In genomic region chr8:70846371-70847154, GRCm38 (mm10) we compare ENCODE assay signal across 14 mouse cellular contexts. TPM values are rescaled to one million over a fixed set of nuclear protein-coding genes. Genes with fewer than 3 reads are reported as not detected.
DNase-seq lines count a peak whose midpoint lies in the region; ATAC-seq and TF ChIP-seq lines count a peak whose summit lies in the region.
"Had no signal": no experiment of that assay in that cellular context is flagged by ENCODE, and none has a peak within 500 bp of the region (broad histone marks: within the 10 kb centered on the region; RNA-seq: fewer than 3 reads in every experiment).

No protein-coding gene starts in this region.

- TF ChIP-seq CTCF in liver, embryonic 14.5 days (IDR thresholded peaks at IDR 0.05; ENCODE audit: low read depth): peak; percentile 74

- no peaks in the 10 kb centered on the region; the same call in 1 of the 2 replicates for H3K4me1 ChIP-seq in kidney, embryonic 14.5 days (ENCODE audit: control insufficient read depth, insufficient read depth, low read length)
- H3K4me1 ChIP-seq in liver, embryonic 14.5 days (replicated peaks; ENCODE audit: control insufficient read depth in 2 of 2, insufficient read depth in 2 of 2, low read length in 1 of 2): peaks cover 35 to 37% of the 10 kb centered on the region in 2 experiments
- H3K4me1 ChIP-seq: embryonic facial prominence, embryonic 12.5 days had no signal

- peak overlapping the region; percentile 28 for H3K9ac ChIP-seq in kidney, embryonic 14.5 days (ENCODE audit: low read depth, low read length)
- 0 out of 2 replicates have a peak overlapping the region, but pooled peaks have one; percentile 3 for H3K9ac ChIP-seq in liver, embryonic 14.5 days (replicated peaks)
- H3K9ac ChIP-seq: embryonic facial prominence, embryonic 12.5 days; heart, embryonic 13.5 days had no signal

- H3K36me3 ChIP-seq in kidney, embryonic 14.5 days (ENCODE audit: control insufficient read depth, insufficient read depth, low read length): no peaks in the 10 kb centered on the region
- H3K36me3 ChIP-seq in liver, embryonic 14.5 days (replicated peaks; ENCODE audit: control insufficient read depth, insufficient read depth, low read depth): no peaks in the 10 kb centered on the region
- H3K36me3 ChIP-seq: embryonic facial prominence, embryonic 12.5 days; heart, embryonic 13.5 days had no signal

- H3K27ac ChIP-seq in kidney, embryonic 14.5 days (ENCODE audit: low read depth, low read length): no peak overlapping the region
- H3K27ac ChIP-seq in liver, embryonic 14.5 days: no peak overlapping the region
- H3K27ac ChIP-seq: embryonic facial prominence, embryonic 12.5 days; heart, embryonic 13.5 days had no signal

- peak; percentile 70 for DNase-seq in CD4-positive, CD25-positive, alpha-beta regulatory T cell, adult 2 months (ENCODE audit: low read depth, low spot score)
- no peak for DNase-seq in kidney, adult 8-10 months
- DNase-seq in A20 (ENCODE audit: low read depth, low spot score): peak; percentile 84
- no peak for DNase-seq in liver, embryonic 14.5 days (ENCODE audit: low read depth in 3 of 3, low spot score in 3 of 3)
- DNase-seq in Muller cell, postnatal 12 days (ENCODE audit: inconsistent ontology term): no peak
- DNase-seq in ovary, postnatal 10 days (ENCODE audit: low spot score): no peak
- DNase-seq: adrenal gland, postnatal 14 days; cerebellum, adult 8-10 months had no signal

- no peak overlapping the region for H3K4me2 ChIP-seq in kidney, embryonic 14.5 days (replicated peaks; ENCODE audit: low read depth, low read length)
- no peak overlapping the region for H3K4me2 ChIP-seq in liver, embryonic 14.5 days (ENCODE audit: low read depth)
- H3K4me2 ChIP-seq: embryonic facial prominence, embryonic 12.5 days; heart, embryonic 13.5 days had no signal

- TF ChIP-seq EP300 in liver, embryonic 14.5 days (IDR thresholded peaks at IDR 0.05; ENCODE audit: low read depth): no peak

- no peaks in the 10 kb centered on the region for H3K27me3 ChIP-seq in kidney, embryonic 14.5 days (ENCODE audit: control insufficient read depth, insufficient read depth, low read length)
- H3K27me3 ChIP-seq in liver, embryonic 14.5 days (ENCODE audit: control insufficient read depth, insufficient read depth, low read length): no peaks in the 10 kb centered on the region
- H3K27me3 ChIP-seq: embryonic facial prominence, embryonic 12.5 days had no signal

- no peak for ATAC-seq in CD4-positive, CD25-positive, alpha-beta regulatory T cell, adult 4 months
- no peak for ATAC-seq in kidney, embryonic 14.5 days (ENCODE audit: low FRiP score, low TSS enrichment)
- ATAC-seq in liver, embryonic 14.5 days (ENCODE audit: insufficient read depth): no peak

- no peak overlapping the region for H3K4me3 ChIP-seq in kidney, embryonic 14.5 days (ENCODE audit: low read length)
- H3K4me3 ChIP-seq in liver, embryonic 14.5 days (ENCODE audit: insufficient read depth in 1 of 2, low read depth in 2 of 2, low read length in 2 of 2): no peak overlapping the region
- H3K4me3 ChIP-seq: embryonic facial prominence, embryonic 12.5 days; heart, embryonic 13.5 days had no signal

- no peaks in the 10 kb centered on the region for H3K9me3 ChIP-seq in kidney, embryonic 14.5 days (ENCODE audit: control insufficient read depth, low read length)
- H3K9me3 ChIP-seq in liver, embryonic 14.5 days (ENCODE audit: control insufficient read depth, low read length): no peaks in the 10 kb centered on the region
- H3K9me3 ChIP-seq: embryonic facial prominence, embryonic 12.5 days; heart, embryonic 13.5 days had no signal

- WGBS in kidney, embryonic 14.5 days: 49% methylated on average over 15 of the region's 15 CpGs
- WGBS in liver, embryonic 14.5 days (ENCODE audit: insufficient replicate concordance): 44% methylated on average over 15 of the region's 15 CpGs

RNA-seq across cellular contexts. Expression of gene Arrdc2, which starts 7.0 kb away (rescaled TPM):
- polyA plus RNA-seq in CD4-positive, CD25-positive, alpha-beta regulatory T cell, adult 4 months (2017; shearing (Covaris generic)): 1 to 10 TPM; 3.4 to 3.7 TPM
- polyA plus RNA-seq in kidney, embryonic 14.5 days (2014; fragmentation: Nextera tagmentation; extraction: Ambion mirVana): 4.7 and 5.7 TPM in 2 replicates
- 33.9 and 35.0 TPM in 2 replicates for polyA plus RNA-seq in liver, embryonic 14.5 days (2012; rRNA removed)
- polyA plus RNA-seq in liver, embryonic 14.5 days (2014; fragmentation: Nextera tagmentation; extraction: Ambion mirVana): 9.5 and 14.3 TPM in 2 replicates

RNA-seq across cellular contexts. Expression of gene Kcnn1, which starts 16.5 kb away (rescaled TPM):
- not detected for polyA plus RNA-seq in CD4-positive, CD25-positive, alpha-beta regulatory T cell, adult 4 months (2017; shearing (Covaris generic))
- 2.5 and 2.6 TPM in 2 replicates for polyA plus RNA-seq in kidney, embryonic 14.5 days (2014; fragmentation: Nextera tagmentation; extraction: Ambion mirVana)
- 0.27 and 0.34 TPM in 2 replicates for polyA plus RNA-seq in liver, embryonic 14.5 days (2012; rRNA removed)
- 0.08 and 0.17 TPM in 2 replicates for polyA plus RNA-seq in liver, embryonic 14.5 days (2014; fragmentation: Nextera tagmentation; extraction: Ambion mirVana)

RNA-seq across cellular contexts. Expression of gene Ccdc124, which starts 27.2 kb away (rescaled TPM):
- 10 to 100 TPM; 61.0 to 62.7 TPM for polyA plus RNA-seq in CD4-positive, CD25-positive, alpha-beta regulatory T cell, adult 4 months (2017; shearing (Covaris generic))
- polyA plus RNA-seq in kidney, embryonic 14.5 days (2014; fragmentation: Nextera tagmentation; extraction: Ambion mirVana): 117 and 142 TPM in 2 replicates
- polyA plus RNA-seq in liver, embryonic 14.5 days (2012; rRNA removed): 20.4 and 34.3 TPM in 2 replicates
- polyA plus RNA-seq in liver, embryonic 14.5 days (2014; fragmentation: Nextera tagmentation; extraction: Ambion mirVana): 54.1 and 56.3 TPM in 2 replicates

RNA-seq across cellular contexts. Expression of gene Il12rb1, which starts 38.3 kb away (rescaled TPM):
- polyA plus RNA-seq in CD4-positive, CD25-positive, alpha-beta regulatory T cell, adult 4 months (2017; shearing (Covaris generic)): 10 to 100 TPM; 13.7 to 24.7 TPM
- polyA plus RNA-seq in kidney, embryonic 14.5 days (2014; fragmentation: Nextera tagmentation; extraction: Ambion mirVana): not detected in 2 replicates
- polyA plus RNA-seq in liver, embryonic 14.5 days (2012; rRNA removed): 0.11 and 0.13 TPM in 2 replicates
- 0.18 and 0.39 TPM in 2 replicates for polyA plus RNA-seq in liver, embryonic 14.5 days (2014; fragmentation: Nextera tagmentation; extraction: Ambion mirVana)
- polyA plus RNA-seq: embryonic facial prominence, embryonic 12.5 days; heart, embryonic 13.5 days; limb, embryonic 11.5 days; stomach, embryonic 14.5 days had no signal

RNA-seq across cellular contexts. Expression of gene Mast3, which starts 41.7 kb away (rescaled TPM):
- polyA plus RNA-seq in CD4-positive, CD25-positive, alpha-beta regulatory T cell, adult 4 months (2017; shearing (Covaris generic)): 10 to 100 TPM; 15.1 to 17.5 TPM
- polyA plus RNA-seq in kidney, embryonic 14.5 days (2014; fragmentation: Nextera tagmentation; extraction: Ambion mirVana): 13.4 and 17.2 TPM in 2 replicates
- polyA plus RNA-seq in liver, embryonic 14.5 days (2012; rRNA removed): 11.1 and 13.0 TPM in 2 replicates
- polyA plus RNA-seq in liver, embryonic 14.5 days (2014; fragmentation: Nextera tagmentation; extraction: Ambion mirVana): 5.4 and 6.3 TPM in 2 replicates

Comparison
In these comparisons a context has a peak if more than half of its experiments do, and no peak if none do; other contexts are left out.
1. DNase-seq: peak in CD4-positive, CD25-positive, alpha-beta regulatory T cell, adult 2 months (single experiment) and A20 (single experiment); none in kidney, adult 8-10 months (0 of 2), liver, embryonic 14.5 days (0 of 3), Muller cell, postnatal 12 days (single experiment) and ovary, postnatal 10 days (single experiment).